Mouse (Mus musculus): Measurements from ENCODE around the gene Gadd45gip1. TPM values are rescaled to one million over a fixed set of nuclear protein-coding genes. Genes with fewer than 3 reads are reported as not detected.

Gene Gadd45gip1
- polyA plus RNA-seq, 1 experiment from 2014 or later, result 46.5 TPM

DNA sequence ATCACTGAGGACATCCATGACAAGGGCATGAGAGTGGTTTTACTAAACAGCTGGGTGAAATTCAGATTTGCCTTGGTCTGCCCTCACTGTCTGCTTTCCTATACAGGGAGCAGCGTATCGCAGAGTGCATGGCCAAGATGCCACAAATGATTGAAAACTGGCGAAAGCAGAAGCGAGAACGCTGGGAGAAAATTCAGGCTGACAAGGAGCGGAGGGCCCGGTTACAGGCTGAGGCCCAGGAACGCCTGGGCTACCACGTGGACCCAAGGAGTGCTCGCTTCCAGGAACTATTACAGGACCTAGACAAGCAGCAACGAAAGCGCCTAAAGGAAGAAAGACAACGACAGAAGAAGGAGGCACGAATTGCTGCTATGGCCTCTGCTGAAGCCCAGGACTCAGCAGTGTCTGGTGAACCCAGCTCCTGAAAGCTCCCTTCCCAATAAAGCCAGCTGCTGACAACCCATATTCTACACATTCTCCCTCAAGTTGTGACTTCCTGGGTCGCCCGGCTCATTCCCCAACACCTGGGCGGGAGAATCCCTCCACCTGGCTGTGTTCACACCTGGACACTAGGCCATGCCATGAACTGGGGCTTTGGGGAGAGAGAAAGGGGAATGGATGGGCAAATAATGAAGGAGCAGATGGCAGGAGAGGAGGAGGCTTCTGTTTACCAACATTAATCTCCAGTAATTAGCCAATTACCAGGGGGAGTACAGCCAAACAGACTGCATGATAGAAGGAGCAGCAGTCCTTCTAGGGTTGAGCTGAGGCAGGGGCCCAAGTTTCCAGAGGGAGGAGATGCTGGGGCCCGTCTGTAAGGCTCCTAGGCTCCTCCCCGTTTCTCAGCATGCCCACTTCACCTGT, 2.9 kb downstream of the Gadd45gip1 start:
- Histone ChIP-seq H3K27ac (no peak overlapping the region), H3K9me3 (no peaks in the 10 kb centered on the region), H3K36me3 (peaks cover 56% of the 10 kb centered on the region), H3K4me3 (replicated peaks) (no peak overlapping the region), H3K27me3 (no peaks in the 10 kb centered on the region), H3K4me2 (no peak overlapping the region), H3K4me1 (replicated peaks) (peaks cover 36% of the 10 kb centered on the region), H3K9ac (replicated peaks) (no peak overlapping the region)
- WGBS, result 89% methylated on average over 19 of the region's 19 CpGs
- no peak for ATAC-seq (ENCODE audit: insufficient number of reproducible peaks, insufficient read depth, low FRiP score, low TSS enrichment, low read depth)

DNA sequence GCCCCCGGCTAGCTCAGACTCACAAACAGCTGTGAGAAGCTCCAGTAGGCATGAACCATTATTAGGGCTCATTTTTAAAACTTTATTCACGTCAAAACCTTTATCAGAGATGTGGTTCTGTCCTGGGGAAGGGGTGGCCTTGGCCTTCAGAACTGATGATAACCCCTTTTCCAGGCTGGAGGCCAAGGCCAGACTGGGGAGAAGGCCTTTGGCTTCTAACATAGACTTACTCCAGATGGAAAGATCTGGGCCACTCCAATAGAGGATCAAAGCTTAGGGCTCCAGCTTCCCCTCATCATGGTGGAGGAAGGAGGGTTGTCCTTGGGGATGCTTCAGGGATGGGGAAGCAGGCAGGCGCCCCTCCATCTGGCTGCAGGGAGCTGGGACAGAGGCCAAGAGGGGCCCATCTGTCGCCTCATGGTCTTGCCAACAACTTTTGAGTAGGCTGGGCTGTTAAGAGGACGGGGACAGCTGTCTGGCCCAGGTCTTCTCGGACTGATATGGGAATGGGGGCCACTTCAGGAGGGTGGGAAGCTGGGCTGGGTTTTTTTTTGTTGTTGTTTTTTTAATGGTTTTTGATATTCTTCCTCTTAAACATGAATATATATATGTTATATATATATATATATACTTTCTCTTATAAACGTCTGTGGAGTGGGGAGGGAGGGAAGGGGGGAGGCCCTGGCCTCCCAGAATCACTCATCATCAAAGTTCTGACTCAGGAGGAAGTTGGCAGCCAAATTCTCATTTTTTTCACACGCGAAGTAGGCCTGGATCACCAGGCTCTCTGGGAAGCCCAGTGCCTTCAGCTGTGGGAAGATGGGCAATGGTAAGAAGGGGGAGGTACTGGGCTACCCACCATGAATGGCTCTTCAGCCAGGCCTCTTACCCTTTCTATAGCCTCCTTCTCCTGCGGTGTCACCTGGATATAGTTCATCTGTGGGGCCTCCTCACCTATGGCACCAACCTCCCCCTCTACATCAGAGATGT, 3.8 kb downstream of the Gadd45gip1 start:
- Histone ChIP-seq H3K9ac (replicated peaks) (no peak overlapping the region), H3K9me3 (no peaks in the 10 kb centered on the region), H3K27ac (no peak overlapping the region), H3K4me1 (replicated peaks) (peaks cover 42% of the 10 kb centered on the region), H3K4me3 (replicated peaks) (no peak overlapping the region), H3K36me3 (peaks cover 59% of the 10 kb centered on the region), H3K4me2 (no peak overlapping the region), H3K27me3 (no peaks in the 10 kb centered on the region)
- ATAC-seq (ENCODE audit: insufficient number of reproducible peaks, insufficient read depth, low FRiP score, low TSS enrichment, low read depth), result no peak
- 80% methylated on average over 10 of the region's 10 CpGs for WGBS

DNA sequence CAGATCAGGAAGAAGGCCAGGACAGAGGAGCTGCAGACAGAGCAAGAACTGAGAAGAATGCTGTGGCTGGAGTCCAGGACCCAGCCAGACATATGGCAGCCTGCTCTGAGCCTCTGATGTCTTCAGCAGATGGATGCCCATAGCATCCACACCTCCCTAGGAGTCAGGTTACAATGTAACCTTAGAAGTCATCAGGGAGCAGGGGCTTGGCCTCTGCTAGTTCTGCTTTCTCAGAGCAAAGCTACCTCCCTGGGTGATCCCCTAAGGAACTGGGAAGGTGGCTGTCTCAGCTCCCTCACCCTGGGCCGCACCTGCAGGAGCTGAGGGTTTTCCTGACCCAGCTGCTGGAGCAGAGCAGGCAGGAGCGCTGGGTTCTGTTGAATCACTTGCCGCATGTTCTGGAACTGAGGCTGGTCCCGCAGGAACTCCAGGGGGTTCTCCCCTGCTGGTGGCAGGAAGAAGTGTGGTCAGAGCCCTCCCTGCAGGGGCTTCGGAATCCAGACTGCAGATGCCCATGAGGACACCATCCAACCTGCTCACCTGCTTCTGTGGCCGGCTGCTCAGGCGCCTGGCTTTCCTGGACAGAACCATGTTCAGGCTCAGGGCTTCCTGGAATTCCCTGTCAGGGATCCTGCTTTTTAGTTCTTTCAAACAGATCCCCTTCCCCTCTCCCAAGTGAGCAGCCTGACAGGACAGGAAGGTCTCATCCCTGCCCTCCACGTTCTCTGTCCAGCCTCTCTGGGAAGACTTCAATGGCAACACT, 6.0 kb downstream of the Gadd45gip1 start:
- ATAC-seq (ENCODE audit: insufficient number of reproducible peaks, insufficient read depth, low FRiP score, low TSS enrichment, low read depth), result peak; percentile 35
- H3K4me3 ChIP-seq (replicated peaks), result peak overlapping the region; percentile 11
- peaks cover 42% of the 10 kb centered on the region for H3K4me1 ChIP-seq (replicated peaks)
- 30% methylated on average over 8 of the region's 8 CpGs for WGBS
- no peaks in the 10 kb centered on the region for H3K27me3 ChIP-seq
- H3K9me3 ChIP-seq, result no peaks in the 10 kb centered on the region
- peak overlapping the region; percentile 44; the same call in 1 of the 2 replicates for H3K9ac ChIP-seq (replicated peaks)
- peaks cover 72% of the 10 kb centered on the region for H3K36me3 ChIP-seq
- peak overlapping the region; percentile 30 for H3K4me2 ChIP-seq
- H3K27ac ChIP-seq, result peak overlapping the region; percentile 84

DNA sequence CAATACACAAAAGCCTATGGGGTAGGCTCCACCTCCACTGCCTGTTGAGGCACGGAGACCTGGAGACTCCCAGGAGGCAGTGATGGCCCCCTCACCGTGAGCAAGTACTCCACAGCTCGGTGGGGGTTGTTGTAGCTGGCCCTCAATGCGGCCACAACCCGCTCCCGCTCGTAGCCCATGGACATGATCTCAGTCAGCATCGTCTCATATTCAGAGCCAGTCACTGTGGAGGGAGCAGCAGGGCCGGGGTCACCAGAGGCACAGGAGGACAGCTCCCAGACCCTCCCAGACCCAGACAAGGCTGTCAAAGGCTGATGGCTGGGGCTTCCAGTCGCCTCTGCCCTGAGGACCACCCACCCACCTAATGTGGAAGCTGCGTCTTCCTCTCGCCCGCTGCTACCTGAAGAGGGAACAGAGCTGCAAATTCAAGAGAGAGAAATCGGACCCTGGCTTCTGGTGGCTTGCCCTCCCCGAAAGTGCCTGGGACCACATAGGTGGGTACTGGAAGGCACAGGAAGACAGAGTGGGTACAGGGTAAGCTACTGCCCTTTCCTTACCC, 6.7 kb downstream of the Gadd45gip1 start:
- H3K4me1 ChIP-seq (replicated peaks), result peaks cover 42% of the 10 kb centered on the region
- H3K27ac ChIP-seq, result peak overlapping the region; percentile 84
- peak overlapping the region; percentile 44; the same call in 1 of the 2 replicates for H3K9ac ChIP-seq (replicated peaks)
- no peak for ATAC-seq (ENCODE audit: insufficient number of reproducible peaks, insufficient read depth, low FRiP score, low TSS enrichment, low read depth)
- no peaks in the 10 kb centered on the region for H3K9me3 ChIP-seq
- WGBS, result 79% methylated on average over 15 of the region's 15 CpGs
- H3K4me3 ChIP-seq (replicated peaks), result peak overlapping the region; percentile 11
- no peaks in the 10 kb centered on the region for H3K27me3 ChIP-seq
- peak overlapping the region; percentile 30 for H3K4me2 ChIP-seq
- peaks cover 79% of the 10 kb centered on the region for H3K36me3 ChIP-seq

DNA sequence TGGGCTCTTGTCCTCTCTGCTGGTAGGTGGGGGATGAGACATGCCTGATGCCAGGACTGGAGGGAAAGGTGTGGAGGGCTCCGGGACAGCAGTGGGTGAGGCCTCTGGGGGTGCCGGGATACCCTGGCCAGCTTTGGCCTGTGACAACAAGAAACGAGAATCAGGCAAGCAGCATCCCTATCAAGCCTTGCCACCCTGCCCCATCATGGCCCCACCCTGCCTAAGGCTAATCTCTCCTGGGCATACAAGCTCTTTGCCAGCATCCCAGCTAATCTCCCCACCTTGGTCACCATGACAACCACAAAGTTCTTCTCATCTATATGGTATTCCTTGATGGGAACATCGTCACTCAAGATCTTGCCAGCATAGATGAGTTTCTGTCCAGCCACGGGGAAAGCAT, 7.2 kb downstream of the Gadd45gip1 start:
- Histone ChIP-seq H3K27me3 (no peaks in the 10 kb centered on the region), H3K27ac (peak overlapping the region; percentile 84; the same call in 1 of the 2 replicates), H3K9ac (replicated peaks) (no peak overlapping the region; the same call in 1 of the 2 replicates), H3K4me1 (replicated peaks) (peaks cover 42% of the 10 kb centered on the region), H3K9me3 (no peaks in the 10 kb centered on the region), H3K36me3 (peaks cover 84% of the 10 kb centered on the region), H3K4me2 (0 out of 2 replicates have a peak overlapping the region, but pooled peaks have one; percentile 30), H3K4me3 (replicated peaks) (0 out of 2 replicates have a peak overlapping the region, but pooled peaks have one; percentile 10)
- 88% methylated on average over 5 of the region's 5 CpGs for WGBS
- no peak for ATAC-seq (ENCODE audit: insufficient number of reproducible peaks, insufficient read depth, low FRiP score, low TSS enrichment, low read depth)

DNA sequence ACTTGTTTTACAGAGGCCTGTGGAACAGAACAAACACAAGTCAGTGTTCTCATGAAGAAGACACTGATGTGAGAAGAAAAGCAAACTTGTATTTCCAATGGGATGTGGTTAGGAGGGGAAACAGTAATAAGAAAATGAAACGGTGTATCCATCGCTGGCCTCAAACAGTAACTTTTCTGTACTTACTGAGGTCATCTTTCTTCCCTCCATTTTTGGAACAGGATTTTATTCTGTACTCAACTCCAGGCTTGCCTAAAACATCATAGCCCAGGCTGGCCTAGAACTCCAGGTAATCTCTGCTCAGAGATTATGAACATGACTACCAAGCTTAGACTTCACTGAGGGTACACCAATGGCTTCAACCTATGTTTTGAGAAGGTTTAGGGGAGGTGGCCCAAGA, 8.1 kb downstream of the Gadd45gip1 start:
- 0 out of 2 replicates have a peak overlapping the region, but pooled peaks have one; percentile 90 for H3K27ac ChIP-seq
- peaks cover 86% of the 10 kb centered on the region for H3K36me3 ChIP-seq
- H3K9me3 ChIP-seq, result no peaks in the 10 kb centered on the region
- no peaks in the 10 kb centered on the region for H3K27me3 ChIP-seq
- H3K4me1 ChIP-seq (replicated peaks), result peaks cover 49% of the 10 kb centered on the region
- WGBS, result 94% methylated on average over 2 of the region's 2 CpGs
- peak overlapping the region; percentile 85 for H3K9ac ChIP-seq (replicated peaks)
- ATAC-seq (ENCODE audit: insufficient number of reproducible peaks, insufficient read depth, low FRiP score, low TSS enrichment, low read depth), result no peak
- H3K4me3 ChIP-seq (replicated peaks), result peak overlapping the region; percentile 66
- H3K4me2 ChIP-seq, result peak overlapping the region; percentile 75

DNA sequence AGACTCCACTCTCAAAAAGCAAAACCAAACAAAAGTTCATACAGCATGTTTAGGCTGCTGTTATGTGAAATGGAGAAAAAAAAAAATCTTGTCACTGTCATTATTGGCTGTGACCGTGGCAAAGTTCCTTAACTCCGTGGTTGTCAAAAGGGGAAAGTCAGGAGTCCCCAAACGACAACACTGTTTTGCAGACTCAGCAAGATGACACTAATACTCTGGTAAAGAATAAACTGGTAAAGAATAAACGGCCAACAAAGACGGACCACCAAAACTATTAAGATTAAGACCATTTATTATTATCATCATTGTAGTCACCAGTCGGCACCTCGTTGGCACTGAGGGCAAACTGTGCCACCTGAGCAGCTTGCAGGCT, 8.5 kb downstream of the Gadd45gip1 start:
- no peak for ATAC-seq (ENCODE audit: insufficient number of reproducible peaks, insufficient read depth, low FRiP score, low TSS enrichment, low read depth)
- peaks cover 53% of the 10 kb centered on the region for H3K4me1 ChIP-seq (replicated peaks)
- peak overlapping the region; percentile 66 for H3K4me3 ChIP-seq (replicated peaks)
- H3K36me3 ChIP-seq, result peaks cover 86% of the 10 kb centered on the region
- H3K9me3 ChIP-seq, result no peaks in the 10 kb centered on the region
- H3K27me3 ChIP-seq, result no peaks in the 10 kb centered on the region
- H3K27ac ChIP-seq, result peak overlapping the region; percentile 90
- H3K9ac ChIP-seq (replicated peaks), result peak overlapping the region; percentile 85
- 5% methylated on average over 7 of the region's 7 CpGs for WGBS
- H3K4me2 ChIP-seq, result peak overlapping the region; percentile 75

DNA sequence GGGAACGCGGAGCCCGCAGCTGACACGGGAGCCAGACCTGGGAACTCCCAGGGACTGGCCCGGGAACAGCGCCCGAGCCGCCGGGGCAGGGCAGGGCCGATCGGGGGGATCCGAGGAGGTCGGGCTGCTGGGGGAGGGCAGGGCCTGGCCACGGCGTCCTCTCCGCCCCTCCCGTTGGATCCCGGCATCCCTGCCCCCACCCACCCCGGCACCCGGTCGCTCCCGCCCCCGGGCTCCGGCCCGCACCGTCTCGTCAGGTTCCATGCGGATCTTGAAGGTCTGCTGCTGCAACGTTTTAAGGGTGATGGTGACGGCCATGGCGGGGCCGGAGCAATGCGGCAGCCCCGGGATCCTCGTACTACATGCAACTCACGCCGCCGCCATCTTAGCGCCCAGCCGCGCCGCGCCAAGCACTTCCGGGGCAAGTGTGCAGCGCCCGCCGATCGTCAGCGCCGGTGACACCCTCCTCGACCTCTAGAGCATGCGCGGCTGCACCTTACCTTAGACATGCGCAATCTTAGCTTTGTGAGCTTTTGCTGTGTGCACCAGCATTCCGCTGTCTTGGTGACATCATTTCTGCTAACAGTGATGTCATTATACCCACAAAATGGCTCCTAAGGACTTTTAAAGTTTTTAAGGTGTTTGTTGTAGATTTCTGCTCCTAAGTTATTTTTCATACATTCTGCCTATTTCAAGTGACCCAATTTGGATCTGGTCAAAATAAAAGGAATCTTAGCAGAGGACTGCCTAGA, 9.1 kb downstream of the Gadd45gip1 start, which contains the start of gene Rad23a:
Gene Rad23a, minus strand, starts transcription at position 418 of the 752 bp plus-strand sequence.
- Histone ChIP-seq H3K36me3 (peaks cover 85% of the 10 kb centered on the region), H3K27ac (peak within 1 kb of the TSS; percentile 90), H3K27me3 (no peaks in the 10 kb centered on the region), H3K4me2 (peak within 1 kb of the TSS; percentile 75), H3K9me3 (no peaks in the 10 kb centered on the region), H3K4me1 (replicated peaks) (peaks cover 58% of the 10 kb centered on the region), H3K9ac (replicated peaks) (peak within 1 kb of the TSS; percentile 85), H3K4me3 (replicated peaks) (peak within 1 kb of the TSS; percentile 66)
- WGBS, result under 1% methylated on average over 54 of the region's 55 CpGs
- peak; percentile 93 for ATAC-seq (ENCODE audit: insufficient number of reproducible peaks, insufficient read depth, low FRiP score, low TSS enrichment, low read depth)

DNA sequence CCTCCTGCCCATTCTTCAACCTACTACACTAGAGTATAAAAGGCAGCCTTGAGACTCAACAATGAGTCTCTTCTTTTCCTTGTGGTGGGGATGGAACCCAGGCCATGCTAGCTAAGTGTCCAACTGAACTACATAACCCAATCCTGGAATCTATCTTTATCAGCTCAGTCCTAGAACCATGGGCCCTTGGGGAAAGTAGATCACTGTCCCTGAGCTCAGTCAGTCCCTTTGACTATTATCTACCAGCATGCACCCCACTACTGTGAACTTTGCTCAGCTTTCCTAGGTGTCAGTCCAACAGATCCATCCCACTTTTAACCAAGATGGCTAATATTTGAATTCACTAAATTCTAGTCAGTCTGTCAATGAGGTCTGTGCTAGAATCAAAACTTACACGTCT, 10.2 kb downstream of the Gadd45gip1 start:
- no peak overlapping the region for H3K4me3 ChIP-seq (replicated peaks)
- 83% methylated on average over 1 of the region's 1 CpGs for WGBS
- peaks cover 48% of the 10 kb centered on the region for H3K4me1 ChIP-seq (replicated peaks)

More for the DNA sequence above, 10.2 kb downstream of the Gadd45gip1 start:
- no peak for ATAC-seq (ENCODE audit: insufficient number of reproducible peaks, insufficient read depth, low FRiP score, low TSS enrichment, low read depth)
- Histone ChIP-seq H3K27ac (no peak overlapping the region; the same call in 1 of the 2 replicates), H3K36me3 (peaks cover 77% of the 10 kb centered on the region), H3K9me3 (no peaks in the 10 kb centered on the region), H3K9ac (replicated peaks) (no peak overlapping the region), H3K4me2 (no peak overlapping the region), H3K27me3 (no peaks in the 10 kb centered on the region)
